Mouse (Mus musculus): ENCODE data around the gene Nucb2.

The Nucb2 gene

DNA sequence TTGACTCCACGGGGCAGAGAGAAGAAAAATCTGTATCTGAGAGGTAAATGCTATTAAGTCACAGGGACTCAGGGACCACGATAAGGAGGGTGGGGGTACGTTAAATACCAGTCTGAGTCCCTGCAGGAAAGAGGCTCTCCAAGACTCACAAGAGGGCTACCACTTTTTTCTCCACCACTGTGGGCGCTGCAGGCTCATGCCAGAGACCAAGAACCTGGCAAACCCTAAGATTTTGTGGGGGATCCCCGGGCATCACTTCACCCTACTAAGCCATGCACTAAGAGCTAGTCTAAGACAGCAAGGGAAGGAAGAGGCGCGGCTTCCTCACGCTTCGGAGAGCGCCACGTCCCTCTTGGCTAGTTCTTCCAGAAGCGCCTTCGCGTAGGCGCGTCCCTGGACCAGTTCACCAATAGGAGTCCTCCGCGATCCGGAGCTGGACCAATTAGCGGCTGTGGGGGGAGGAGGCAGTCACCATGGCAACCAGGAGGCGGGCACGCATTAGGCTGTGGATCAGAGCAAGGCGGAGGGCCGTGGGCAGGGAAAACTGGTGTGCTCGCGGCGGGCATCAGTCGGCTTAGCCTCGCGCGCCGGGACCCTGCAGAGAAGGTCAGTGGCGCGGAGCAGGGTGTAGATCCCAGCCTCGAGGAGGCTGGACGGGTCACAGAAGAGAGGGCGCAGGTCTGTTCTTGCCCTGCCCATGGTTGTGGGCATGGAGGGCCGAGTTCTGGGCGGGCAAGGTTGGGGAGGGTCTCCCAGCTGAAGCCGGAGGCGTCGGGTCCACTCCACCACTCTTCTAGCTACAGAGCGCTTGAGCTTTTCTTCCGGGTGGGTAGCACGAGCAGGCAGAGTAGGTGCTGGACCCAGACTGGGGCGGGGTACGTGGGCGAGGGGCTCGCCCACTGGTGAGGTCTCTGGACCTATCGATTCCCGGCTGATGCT is at the start of gene Nucb2:
Gene Nucb2 (plus strand): TSS at position 491 of the 939 bp plus-strand sequence.
- peak; percentile 98 for DNase-seq (ENCODE audit: extremely low spot score)

DNA sequence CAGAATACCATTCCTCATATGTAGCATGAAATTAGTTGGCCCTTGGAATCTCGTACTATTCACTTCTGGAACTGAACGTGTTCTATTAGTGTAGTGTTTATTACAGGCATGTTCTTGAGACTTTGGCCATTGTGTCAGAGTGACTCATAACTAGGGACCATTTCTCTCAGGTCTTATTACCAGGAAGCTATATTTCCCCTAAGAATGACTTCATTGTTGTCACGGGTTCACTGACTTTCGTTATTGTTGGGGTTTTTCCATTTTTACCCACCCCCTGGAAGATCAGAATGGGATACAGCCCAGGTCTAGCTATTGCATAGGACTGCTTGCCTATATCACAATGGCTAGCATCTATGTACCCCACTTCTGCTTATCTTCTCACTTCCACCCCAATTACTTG is 47.2 kb upstream of the Nucb2 start:
- no peak for DNase-seq (ENCODE audit: extremely low spot score)

GRCm38 (mm10) chr7:116457391-116457790 is 46.8 kb upstream of the Nucb2 start:
- no peak for DNase-seq (ENCODE audit: extremely low spot score)

DNA sequence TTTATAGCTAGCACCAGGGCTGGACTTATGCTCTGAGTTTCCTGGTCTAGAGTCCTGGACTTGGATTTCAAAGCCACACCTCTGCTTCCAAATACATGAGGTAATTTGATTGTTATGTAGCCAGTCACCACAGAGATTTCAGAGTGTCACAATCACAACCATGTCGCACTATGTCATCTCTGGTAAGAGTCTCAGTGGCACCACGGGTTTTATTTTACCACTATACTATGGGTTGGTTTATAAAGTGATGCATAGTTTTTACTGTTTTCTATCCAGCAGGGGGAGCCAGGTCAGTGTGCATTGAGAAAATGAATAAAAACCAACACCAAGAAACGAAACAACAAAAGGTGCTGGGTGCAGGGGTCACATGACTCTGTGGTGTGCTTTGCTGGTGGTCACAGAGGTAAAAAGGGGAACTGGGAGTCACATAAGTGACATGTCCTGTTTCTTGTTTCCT is 45.2 kb upstream of the Nucb2 start:
- peak; percentile 7 for DNase-seq (ENCODE audit: extremely low spot score)

DNA sequence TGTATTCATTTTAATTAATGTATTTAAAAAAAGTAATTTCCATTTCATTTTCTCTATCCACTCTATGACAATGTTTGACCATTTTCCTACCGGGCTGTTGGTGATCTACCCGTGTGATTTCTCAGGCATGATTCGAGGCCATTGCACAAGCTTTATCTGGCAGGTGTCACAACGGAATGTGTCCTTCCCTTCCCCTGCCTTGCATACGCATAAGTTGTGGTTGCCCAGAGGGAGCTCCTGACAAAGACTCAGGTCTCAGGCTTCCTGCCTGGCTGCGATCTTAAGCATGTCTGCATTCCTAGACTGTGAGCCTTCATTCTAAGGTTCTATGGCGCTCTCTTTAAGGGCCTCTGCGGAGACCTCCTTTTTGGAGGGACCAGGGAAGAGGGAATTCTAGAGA is 42.1 kb upstream of the Nucb2 start:
- DNase-seq (ENCODE audit: extremely low spot score): no peak

DNA sequence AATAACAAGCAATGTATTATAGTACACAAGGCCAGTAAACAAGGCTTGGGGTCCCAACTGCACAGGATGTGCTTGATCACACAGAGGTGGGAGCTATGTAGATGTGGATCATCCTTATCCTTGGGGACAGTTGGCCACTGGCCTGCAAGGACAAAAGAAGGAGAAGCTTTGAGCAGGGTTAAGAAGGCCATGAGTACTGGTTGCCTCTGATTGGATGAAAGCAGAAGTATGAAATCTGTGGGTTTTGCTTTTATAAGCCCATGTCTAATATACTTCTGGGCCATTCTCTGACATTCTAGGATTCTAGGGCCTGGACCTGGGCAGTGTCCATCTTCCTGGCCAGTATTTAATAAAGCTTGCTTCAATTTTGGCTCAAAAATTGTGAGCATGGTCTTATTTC is 28.3 kb upstream of the Nucb2 start:
- no peak for DNase-seq (ENCODE audit: extremely low spot score)

DNA sequence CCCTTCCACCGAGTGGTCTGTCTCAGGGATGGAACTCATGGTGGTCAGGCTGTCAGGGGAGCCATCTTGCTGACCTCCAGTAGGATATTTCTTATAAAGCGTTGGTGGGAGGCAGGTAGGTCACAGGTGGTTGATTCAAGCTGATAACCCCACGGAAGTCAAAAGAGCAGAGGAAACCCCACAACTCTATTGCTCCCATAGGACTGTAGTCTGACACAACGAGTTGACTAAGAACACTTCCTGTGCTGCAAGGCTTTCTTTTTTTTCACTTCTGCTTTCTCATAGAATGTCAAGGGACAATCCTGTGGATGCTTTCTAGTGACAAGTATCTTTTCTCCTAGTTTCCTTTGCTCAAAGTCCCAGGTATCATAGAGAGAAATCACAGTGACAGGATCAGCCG is 27.9 kb upstream of the Nucb2 start:
- DNase-seq (ENCODE audit: extremely low spot score): no peak

GRCm38 (mm10) chr7:116483106-116483505 is 21.1 kb upstream of the Nucb2 start:
- no peak for DNase-seq (ENCODE audit: extremely low spot score)

- DNase-seq (ENCODE audit: extremely low spot score): no peak
Measured at GRCm38 (mm10) chr7:116483782-116484181, 20.4 kb upstream of the Nucb2 start.

DNA sequence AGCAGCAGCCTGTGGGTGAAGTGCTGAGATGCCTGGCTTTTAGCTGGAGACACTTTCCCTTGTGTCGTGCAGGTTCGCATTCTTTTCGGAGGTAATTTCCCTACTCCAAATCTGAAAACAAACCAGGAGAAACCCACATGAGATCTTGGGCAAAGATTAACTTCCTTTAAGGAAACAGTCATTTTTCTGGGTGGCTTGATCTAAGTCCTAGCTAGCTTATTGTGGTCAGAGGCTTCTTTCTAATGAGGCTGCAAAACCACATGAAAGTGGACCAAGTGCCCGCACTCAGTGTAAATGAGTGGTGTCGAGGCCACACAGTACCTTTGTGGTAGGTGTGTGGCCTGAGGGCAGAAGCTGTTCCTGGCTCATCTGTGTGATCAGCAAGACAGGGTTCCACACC is 20.0 kb upstream of the Nucb2 start:
- no peak for DNase-seq (ENCODE audit: extremely low spot score)

GRCm38 (mm10) chr7:116485062-116485601 is 19.0 kb upstream of the Nucb2 start:
- no peak for DNase-seq (ENCODE audit: extremely low spot score)

GRCm38 (mm10) chr7:116491113-116491512 is 13.1 kb upstream of the Nucb2 start:
- DNase-seq (ENCODE audit: extremely low spot score): no peak

DNA sequence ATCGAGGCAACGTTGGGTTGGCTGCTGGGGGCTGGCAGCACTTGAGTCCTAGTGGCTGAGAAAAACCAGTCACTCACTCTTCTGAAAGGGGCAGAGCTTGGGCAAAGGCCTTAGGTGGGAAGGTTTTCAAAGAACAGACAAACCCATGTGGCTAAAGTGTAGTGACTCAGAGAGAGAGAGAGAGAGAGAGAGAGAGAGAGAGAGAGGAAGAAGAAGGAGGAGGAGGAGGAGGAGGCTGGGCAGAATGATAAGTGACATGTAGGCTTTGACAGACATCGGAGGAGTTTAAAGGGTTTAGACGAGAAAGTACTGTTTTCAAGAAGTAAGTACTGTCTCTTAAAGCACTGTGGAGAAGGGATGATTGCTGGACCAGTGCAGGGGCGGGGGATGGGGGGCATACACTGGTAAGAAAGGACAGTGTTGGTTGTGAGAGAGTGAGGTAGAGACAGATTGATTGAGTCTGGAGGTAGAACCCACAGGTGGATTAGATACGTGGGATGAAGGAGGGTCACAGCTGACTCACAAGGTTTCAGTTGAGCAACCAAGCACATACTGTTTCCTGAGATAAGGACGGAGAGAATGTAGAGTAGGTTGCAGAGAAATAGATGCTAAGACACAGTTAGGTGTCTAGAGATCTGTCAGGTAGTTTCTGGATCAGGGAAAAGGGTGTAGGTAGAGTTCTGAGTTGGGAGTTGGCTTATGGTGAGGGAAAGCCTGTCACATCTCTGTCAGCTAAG is 10.7 kb upstream of the Nucb2 start:
- DNase-seq (ENCODE audit: extremely low spot score): no peak

- DNase-seq (ENCODE audit: extremely low spot score): no peak
Measured at GRCm38 (mm10) chr7:116494618-116495017, 9.6 kb upstream of the Nucb2 start.

DNA sequence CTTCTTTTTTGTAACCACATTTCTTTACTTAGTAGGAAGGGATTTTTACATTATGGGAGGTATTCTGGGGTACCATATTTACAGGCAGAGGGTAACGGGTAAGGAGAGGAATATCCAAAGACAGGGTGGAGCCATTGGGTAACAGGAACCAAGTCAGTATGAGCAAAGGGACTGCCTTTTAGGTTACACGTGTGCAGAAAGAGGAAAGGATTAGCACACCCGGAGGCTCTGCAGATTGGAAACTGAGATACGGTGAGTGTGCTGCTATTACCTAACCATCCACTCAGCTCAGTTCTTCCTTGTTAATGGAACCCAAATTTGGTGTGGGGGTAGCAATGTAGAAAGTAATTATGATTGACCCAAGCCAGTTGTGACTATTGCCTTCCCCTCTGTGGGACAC is 7.4 kb upstream of the Nucb2 start:
- no peak for DNase-seq (ENCODE audit: extremely low spot score)

DNA sequence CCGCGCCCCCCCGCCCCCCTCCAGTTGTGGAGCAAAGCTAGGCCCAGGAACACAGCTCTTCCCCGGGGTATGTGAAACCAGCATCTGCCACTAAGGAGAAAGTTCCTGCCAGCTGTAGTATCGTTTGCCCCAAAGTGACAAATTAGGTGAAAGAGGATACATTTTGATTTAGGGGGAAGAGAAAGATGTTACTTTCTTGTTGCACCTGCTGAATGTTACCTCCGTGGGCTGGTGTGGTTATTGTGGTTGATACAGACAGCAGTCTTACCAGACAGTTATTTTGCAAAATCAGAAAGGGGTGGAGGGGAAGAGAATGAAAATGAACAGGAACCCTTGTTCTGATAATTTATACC is 625 bp downstream of the Nucb2 start:
- no peak for DNase-seq (ENCODE audit: extremely low spot score)

GRCm38 (mm10) chr7:116514030-116514429 is 9.9 kb downstream of the Nucb2 start:
- DNase-seq (ENCODE audit: extremely low spot score): no peak

DNA sequence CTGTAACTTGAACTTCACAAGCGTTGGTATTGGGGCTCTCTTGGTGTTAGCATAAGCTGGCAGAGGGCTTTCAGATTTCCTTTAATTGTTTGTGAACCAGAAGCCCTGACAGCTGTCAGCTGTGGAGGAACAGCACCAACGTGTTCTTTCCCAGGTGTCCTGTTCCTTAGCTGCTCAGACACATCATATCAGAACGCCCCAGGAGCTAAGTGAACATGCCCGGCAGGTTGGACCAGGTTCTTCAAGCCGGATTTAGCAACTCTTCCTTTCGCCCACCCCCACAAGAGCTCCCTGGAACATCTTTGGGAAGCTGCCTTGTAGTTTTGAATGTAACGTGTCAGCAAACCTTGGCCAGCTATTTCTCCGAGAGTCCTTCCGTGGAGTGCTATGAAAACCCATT is 10.4 kb downstream of the Nucb2 start:
- DNase-seq (ENCODE audit: extremely low spot score): no peak

- no peak for DNase-seq (ENCODE audit: extremely low spot score)
Measured at GRCm38 (mm10) chr7:116515059-116515458, 10.9 kb downstream of the Nucb2 start.

GRCm38 (mm10) chr7:116515514-116516135 is 11.5 kb downstream of the Nucb2 start:
- no peak for DNase-seq (ENCODE audit: extremely low spot score)

DNA sequence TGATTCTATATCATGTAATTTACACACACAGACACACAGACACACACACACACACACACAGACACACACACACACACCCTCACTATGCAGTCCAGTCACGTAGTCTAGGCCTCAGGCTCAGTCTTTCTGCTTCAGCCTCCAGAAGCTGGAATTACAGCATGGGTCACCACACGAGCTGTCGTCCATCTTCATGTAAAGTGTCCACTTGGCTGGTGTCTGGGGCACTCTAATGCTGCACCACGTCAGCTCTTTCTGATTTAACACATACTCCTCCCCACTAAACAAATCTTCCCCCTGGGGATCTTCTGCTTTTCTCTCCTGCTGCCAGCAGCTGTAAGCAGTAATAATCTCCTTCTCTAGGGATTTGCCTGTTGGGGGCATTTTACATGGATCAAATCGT is 13.1 kb downstream of the Nucb2 start:
- DNase-seq (ENCODE audit: extremely low spot score): no peak

GRCm38 (mm10) chr7:116518155-116518554 is 14.0 kb downstream of the Nucb2 start:
- DNase-seq (ENCODE audit: extremely low spot score): no peak
